Mouse (Mus musculus) erythroblast, embryonic 14.5 days (primary cell): ENCODE data around the gene Smad9.

Experiments
- GATA1 ChIP-seq: IDR thresholded peaks from 2 replicates; pipeline ENCODE4 v1.6.1; 2012; ENCODE audit warnings: low read length, inconsistent platforms, mixed read lengths
- TAL1 ChIP-seq: IDR thresholded peaks from 3 replicates; pipeline ENCODE4 v1.6.1; 2012; ENCODE audit warnings: low read length, inconsistent platforms, mixed read lengths

GRCm38 (mm10) chr3:54835421-54835820 lies 80.0 kb downstream of the Smad9 start:
- TF ChIP-seq GATA1 (no peak), TAL1 (no peak)
